In genomic region chr9:62121551-62122447, GRCm38 (mm10) we compare ENCODE assay signal across 8 mouse cellular contexts. TPM values are rescaled to one million over a fixed set of nuclear protein-coding genes. Genes with fewer than 3 reads are reported as not detected.
DNase-seq lines count a peak whose midpoint lies in the region; ATAC-seq and TF ChIP-seq lines count a peak whose summit lies in the region.

No protein-coding gene starts in this region.

- H3K4me3 ChIP-seq in embryonic facial prominence, embryonic 13.5 days, result peak overlapping the region; percentile 76
- H3K4me3 ChIP-seq in heart, embryonic 13.5 days, result peak overlapping the region; percentile 81
- peak overlapping the region; percentile 89 for H3K4me3 ChIP-seq in kidney, postnatal 0 days (replicated peaks; ENCODE audit: low read depth, low read length)
- H3K4me3 ChIP-seq in liver, embryonic 14.5 days (ENCODE audit: insufficient read depth in 1 of 2, low read depth in 2 of 2, low read length in 2 of 2), result peak overlapping the region; percentile 81 to 87
- peak overlapping the region; percentile 79 for H3K4me3 ChIP-seq in neural tube, embryonic 14.5 days (ENCODE audit: low read depth, low read length)

- TF ChIP-seq CTCF in kidney, postnatal 0 days (IDR thresholded peaks at IDR 0.05; ENCODE audit: low read depth), result peak; percentile 21; the same call in 1 of the 2 replicates
- TF ChIP-seq CTCF in liver, embryonic 14.5 days (IDR thresholded peaks at IDR 0.05; ENCODE audit: low read depth), result peak; percentile 44

- peak overlapping the region; percentile 95 for H3K27ac ChIP-seq in embryonic facial prominence, embryonic 13.5 days
- peak overlapping the region; percentile 90 for H3K27ac ChIP-seq in heart, embryonic 13.5 days (replicated peaks)
- peak overlapping the region; percentile 89 for H3K27ac ChIP-seq in kidney, postnatal 0 days
- no peak overlapping the region for H3K27ac ChIP-seq in liver, embryonic 14.5 days
- H3K27ac ChIP-seq in neural tube, embryonic 14.5 days (ENCODE audit: low read depth, low read length), result peak overlapping the region; percentile 95

- peak; percentile 5; the same call in 1 of the 2 replicates for ATAC-seq in embryonic facial prominence, embryonic 13.5 days (ENCODE audit: insufficient number of reproducible peaks, insufficient read depth, low FRiP score, low TSS enrichment, low read depth)
- no peak for ATAC-seq in heart, embryonic 13.5 days (ENCODE audit: extremely low read depth, insufficient number of reproducible peaks, low FRiP score, low TSS enrichment)
- peak; percentile 15; the same call in 1 of the 2 replicates for ATAC-seq in kidney, postnatal 0 days (replicated peaks; ENCODE audit: low FRiP score, low read depth)
- ATAC-seq in liver, embryonic 14.5 days (ENCODE audit: insufficient read depth), result no peak
- ATAC-seq in neural tube, embryonic 14.5 days (ENCODE audit: low read depth), result peak; percentile 41

- no peaks in the 10 kb centered on the region for H3K9me3 ChIP-seq in embryonic facial prominence, embryonic 13.5 days
- no peaks in the 10 kb centered on the region for H3K9me3 ChIP-seq in heart, embryonic 13.5 days
- H3K9me3 ChIP-seq in kidney, postnatal 0 days (replicated peaks; ENCODE audit: low read length), result no peaks in the 10 kb centered on the region
- no peaks in the 10 kb centered on the region for H3K9me3 ChIP-seq in liver, embryonic 14.5 days (ENCODE audit: control insufficient read depth, low read length)
- H3K9me3 ChIP-seq in neural tube, embryonic 14.5 days (ENCODE audit: control insufficient read depth, low read length), result no peaks in the 10 kb centered on the region

- H3K36me3 ChIP-seq in embryonic facial prominence, embryonic 13.5 days, result no peaks in the 10 kb centered on the region
- H3K36me3 ChIP-seq in heart, embryonic 13.5 days, result no peaks in the 10 kb centered on the region
- no peaks in the 10 kb centered on the region for H3K36me3 ChIP-seq in kidney, postnatal 0 days (ENCODE audit: insufficient read depth, low read length)
- no peaks in the 10 kb centered on the region for H3K36me3 ChIP-seq in liver, embryonic 14.5 days (replicated peaks; ENCODE audit: control insufficient read depth, insufficient read depth, low read depth)
- no peaks in the 10 kb centered on the region for H3K36me3 ChIP-seq in neural tube, embryonic 14.5 days (ENCODE audit: control insufficient read depth, insufficient read depth, low read length)

- TF ChIP-seq EP300 in liver, embryonic 14.5 days (IDR thresholded peaks at IDR 0.05; ENCODE audit: low read depth), result no peak

- peak overlapping the region; percentile 95 for H3K9ac ChIP-seq in embryonic facial prominence, embryonic 13.5 days
- H3K9ac ChIP-seq in heart, embryonic 13.5 days, result peak overlapping the region; percentile 95
- peak overlapping the region; percentile 92 for H3K9ac ChIP-seq in kidney, postnatal 0 days (ENCODE audit: low read depth, low read length)
- H3K9ac ChIP-seq in liver, embryonic 14.5 days (replicated peaks), result peak overlapping the region; percentile 83
- peak overlapping the region; percentile 86 for H3K9ac ChIP-seq in neural tube, embryonic 14.5 days (replicated peaks; ENCODE audit: low read depth, low read length)

- DNase-seq in CD8-positive naive resting alpha-beta T cell, adult 2 months (ENCODE audit: low read depth in 2 of 2, low spot score in 2 of 2), result peak; percentile 16 to 44
- DNase-seq in adrenal gland, postnatal 14 days, result peak; percentile 56
- peak; percentile 61 for DNase-seq in kidney, postnatal 0 days (ENCODE audit: low spot score)
- DNase-seq in liver, embryonic 14.5 days (ENCODE audit: low read depth in 3 of 3, low spot score in 3 of 3), result peak; percentile 11 to 37 (median 26)
- peak; percentile 76 for DNase-seq in thymus, postnatal 14 days

- WGBS in embryonic facial prominence, embryonic 13.5 days, result under 1% methylated on average over 59 of the region's 59 CpGs
- WGBS in heart, embryonic 13.5 days, result under 1% methylated on average over 59 of the region's 59 CpGs
- under 1% methylated on average over 59 of the region's 59 CpGs for WGBS in kidney, postnatal 0 days
- 1% methylated on average over 59 of the region's 59 CpGs for WGBS in liver, embryonic 14.5 days (ENCODE audit: insufficient replicate concordance)
- WGBS in neural tube, embryonic 14.5 days, result under 1% methylated on average over 59 of the region's 59 CpGs

- peak overlapping the region; percentile 85 for H3K4me2 ChIP-seq in embryonic facial prominence, embryonic 13.5 days
- peak overlapping the region; percentile 97 for H3K4me2 ChIP-seq in heart, embryonic 13.5 days
- peak overlapping the region; percentile 99 for H3K4me2 ChIP-seq in kidney, postnatal 0 days (ENCODE audit: low read length)
- H3K4me2 ChIP-seq in liver, embryonic 14.5 days (ENCODE audit: low read depth), result peak overlapping the region; percentile 99
- H3K4me2 ChIP-seq in neural tube, embryonic 14.5 days (ENCODE audit: low read depth, low read length), result peak overlapping the region; percentile 83

- no peaks in the 10 kb centered on the region; the same call in 1 of the 2 replicates for H3K27me3 ChIP-seq in embryonic facial prominence, embryonic 13.5 days
- 0 out of 2 replicates have a peak, but pooled peaks cover 3% of the 10 kb centered on the region for H3K27me3 ChIP-seq in heart, embryonic 13.5 days (replicated peaks)
- H3K27me3 ChIP-seq in kidney, postnatal 0 days (ENCODE audit: insufficient read depth, low read length), result no peaks in the 10 kb centered on the region
- H3K27me3 ChIP-seq in liver, embryonic 14.5 days (ENCODE audit: control insufficient read depth, insufficient read depth, low read length), result peaks cover 2% of the 10 kb centered on the region; the same call in 1 of the 2 replicates
- no peaks in the 10 kb centered on the region for H3K27me3 ChIP-seq in neural tube, embryonic 14.5 days (ENCODE audit: control insufficient read depth, insufficient read depth, low read length)

- H3K4me1 ChIP-seq in embryonic facial prominence, embryonic 13.5 days, result peaks cover 23% of the 10 kb centered on the region
- H3K4me1 ChIP-seq in heart, embryonic 13.5 days, result peaks cover 14% of the 10 kb centered on the region
- no peaks in the 10 kb centered on the region for H3K4me1 ChIP-seq in kidney, postnatal 0 days (replicated peaks; ENCODE audit: insufficient read depth, low read length)
- H3K4me1 ChIP-seq in liver, embryonic 14.5 days (replicated peaks; ENCODE audit: control insufficient read depth in 2 of 2, insufficient read depth in 2 of 2, low read length in 1 of 2), result peaks cover 5 to 7% of the 10 kb centered on the region in 2 experiments; a peak in 3 of 4 replicates
- H3K4me1 ChIP-seq in neural tube, embryonic 14.5 days (ENCODE audit: control insufficient read depth, insufficient read depth, low read length), result peaks cover 12% of the 10 kb centered on the region; the same call in 1 of the 2 replicates

RNA-seq across cellular contexts. Expression of gene Glce, which starts 0.7 kb away (rescaled TPM):
- 27.2 and 30.3 TPM in 2 replicates for total RNA-seq in adrenal gland, postnatal 14 days (2021)
- polyA plus RNA-seq in embryonic facial prominence, embryonic 13.5 days (2015; fragmentation: Nextera tagmentation; extraction: Ambion mirVana), result 42.5 and 44.3 TPM in 2 replicates
- polyA plus RNA-seq in heart, embryonic 13.5 days (2015; fragmentation: Nextera tagmentation; extraction: Ambion mirVana), result 8.9 and 10.4 TPM in 2 replicates
- 14.4 and 15.7 TPM in 2 replicates for polyA plus RNA-seq in kidney, postnatal 0 days (2015; fragmentation: Nextera tagmentation; extraction: Ambion mirVana)
- polyA plus RNA-seq in liver, embryonic 14.5 days (2012; rRNA removed), result 1.9 and 2.7 TPM in 2 replicates
- polyA plus RNA-seq in liver, embryonic 14.5 days (2014; fragmentation: Nextera tagmentation; extraction: Ambion mirVana), result 5.6 and 7.4 TPM in 2 replicates
- polyA plus RNA-seq in neural tube, embryonic 14.5 days (2014; fragmentation: Nextera tagmentation; extraction: Ambion mirVana), result 25.1 and 32.6 TPM in 2 replicates

Comparison
In these comparisons a context has a peak if more than half of its experiments do, and no peak if none do; other contexts are left out.
1. DNase-seq: peak in every context shown above with its lines; median percentile 76 in thymus, postnatal 14 days; 61 in kidney, postnatal 0 days; 56 in adrenal gland, postnatal 14 days; 30 in CD8-positive naive resting alpha-beta T cell, adult 2 months; 26 in liver, embryonic 14.5 days.
2. ATAC-seq: peak in embryonic facial prominence, embryonic 13.5 days (single experiment), kidney, postnatal 0 days (single experiment) and neural tube, embryonic 14.5 days (single experiment); none in heart, embryonic 13.5 days (single experiment) and liver, embryonic 14.5 days (single experiment).
3. Peak in every context shown above with its lines, with median percentiles within 50 percentile points of each other: H3K4me2 ChIP-seq, H3K4me3 ChIP-seq and H3K9ac ChIP-seq.